Mouse (Mus musculus): ENCODE measurements around the gene Trak2. TPM values are rescaled to one million over a fixed set of nuclear protein-coding genes. Genes with fewer than 3 reads are reported as not detected.
"Not testable (repeated sequence)": the region's sequence is repeated elsewhere in the genome, so short reads cannot be mapped to it uniquely, and the experiment has no call there.

Gene Trak2
- polyA plus RNA-seq, 1 experiment: 13.0 TPM

DNA sequence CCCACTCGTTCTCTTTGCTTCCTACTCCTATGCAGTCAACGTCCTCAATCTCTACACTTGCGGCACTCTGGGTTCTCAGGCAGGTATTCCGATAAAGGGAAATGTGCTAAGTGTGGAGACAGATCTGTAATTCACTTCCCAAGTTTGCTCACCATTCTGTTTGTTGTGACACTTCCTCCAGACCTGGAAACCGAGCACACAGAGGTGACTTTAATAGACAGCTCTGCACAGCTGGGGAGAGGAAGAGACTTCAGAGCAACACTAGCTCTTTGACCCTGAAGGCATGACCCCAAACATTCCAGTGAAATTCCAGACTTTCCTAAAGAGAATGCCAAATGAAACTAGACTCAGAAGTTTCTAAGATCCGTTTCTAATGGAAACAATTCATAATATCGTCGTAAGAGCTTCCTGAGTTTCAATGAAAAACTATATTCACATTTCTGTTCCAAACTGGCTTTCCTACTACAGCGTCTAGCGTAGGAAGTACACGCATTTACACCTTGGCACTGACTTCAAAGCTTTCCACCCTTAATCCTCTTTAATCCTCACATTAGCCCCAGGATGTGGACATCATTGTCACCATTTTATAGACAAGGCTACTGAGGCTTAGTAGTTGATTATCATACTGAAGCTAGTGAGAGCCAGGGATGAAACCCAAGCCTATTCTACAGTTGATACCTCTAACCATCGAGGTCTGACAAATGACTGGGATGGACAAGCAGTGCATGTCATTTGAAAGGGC, 11.9 kb downstream of the Trak2 start:
- 62% methylated on average over 12 of the region's 12 CpGs for WGBS
- Histone ChIP-seq H3K4me3 (ENCODE audit: low read depth, low read length) (no peak overlapping the region), H3K27ac (ENCODE audit: insufficient read depth, low read depth, low read length) (no peak overlapping the region), H3K36me3 (ENCODE audit: control insufficient read depth, insufficient read depth, low read length) (no peaks in the 10 kb centered on the region), H3K27me3 (ENCODE audit: control insufficient read depth, insufficient read depth, low read length) (no peaks in the 10 kb centered on the region), H3K4me1 (ENCODE audit: control insufficient read depth, insufficient read depth, insufficient read length, low read length) (peaks cover 4% of the 10 kb centered on the region; the same call in 1 of the 2 replicates)
- no peak for TF ChIP-seq POLR2A (IDR thresholded peaks at IDR 0.05; ENCODE audit: low read depth, low read length)
- TF ChIP-seq CTCF (IDR thresholded peaks at IDR 0.05; ENCODE audit: extremely low read depth, insufficient read length, insufficient replicate concordance, low read depth, low read length): no peak

DNA sequence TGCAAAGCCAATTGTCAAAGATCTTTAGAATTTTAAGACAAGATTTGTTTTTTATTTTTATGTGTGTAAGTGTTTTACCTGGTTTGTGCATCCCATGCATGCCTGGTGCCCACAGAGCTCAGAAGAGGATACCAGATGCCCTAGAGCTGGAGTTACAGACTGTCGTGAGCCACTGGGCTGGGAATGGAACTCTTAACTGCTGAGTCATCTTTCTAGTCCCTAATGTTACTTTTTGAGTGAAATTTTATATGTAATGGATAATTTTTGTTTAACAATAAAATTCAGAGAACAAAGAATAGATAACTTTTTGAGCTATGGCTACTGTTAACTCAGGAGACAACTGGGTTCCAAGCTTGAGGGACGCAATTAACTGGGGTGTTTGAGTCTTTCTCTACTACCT, 13.5 kb downstream of the Trak2 start:
- no peak for TF ChIP-seq CTCF (IDR thresholded peaks at IDR 0.05; ENCODE audit: extremely low read depth, insufficient read length, insufficient replicate concordance, low read depth, low read length)
- no peak for TF ChIP-seq POLR2A (IDR thresholded peaks at IDR 0.05; ENCODE audit: low read depth, low read length)
- Histone ChIP-seq H3K27me3 (ENCODE audit: control insufficient read depth, insufficient read depth, low read length) (no peaks in the 10 kb centered on the region), H3K4me1 (ENCODE audit: control insufficient read depth, insufficient read depth, insufficient read length, low read length) (peaks cover 7% of the 10 kb centered on the region; the same call in 1 of the 2 replicates), H3K4me3 (ENCODE audit: low read depth, low read length) (no peak overlapping the region), H3K27ac (ENCODE audit: insufficient read depth, low read depth, low read length) (no peak overlapping the region), H3K36me3 (ENCODE audit: control insufficient read depth, insufficient read depth, low read length) (no peaks in the 10 kb centered on the region)
- WGBS: 95% methylated on average over 2 of the region's 2 CpGs

DNA sequence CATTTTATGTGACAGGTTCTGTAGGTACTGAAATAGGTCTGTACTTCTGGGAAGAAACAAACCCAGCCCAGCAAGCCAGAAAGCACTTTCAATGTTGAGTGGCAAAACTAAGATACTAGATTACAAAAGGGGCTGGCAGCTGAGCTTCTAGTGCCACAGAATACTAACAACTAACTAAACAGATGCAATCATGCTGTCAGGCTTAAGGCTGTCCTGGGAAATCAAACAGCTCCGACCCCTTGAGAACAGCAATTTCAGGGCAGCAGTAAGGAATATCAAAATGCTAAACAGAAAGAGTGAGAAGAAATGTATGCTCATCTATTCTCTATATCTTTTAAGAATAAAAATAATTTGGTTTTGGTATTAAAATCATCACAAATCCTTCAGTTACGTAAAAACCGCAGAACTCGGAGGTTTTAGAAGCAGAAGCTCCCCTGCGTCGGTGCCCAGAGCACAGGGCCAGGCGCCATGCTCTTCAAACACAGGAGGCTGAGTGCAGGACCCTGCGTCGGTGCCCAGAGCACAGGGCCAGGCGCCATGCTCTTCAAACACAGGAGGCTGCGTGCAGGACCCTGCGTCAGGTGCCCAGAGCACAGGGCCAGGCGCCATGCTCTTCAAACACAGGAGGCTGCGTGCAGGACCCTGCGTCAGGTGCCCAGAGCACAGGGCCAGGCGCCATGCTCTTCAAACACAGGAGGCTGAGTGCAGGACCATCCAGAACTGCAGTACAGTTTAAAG, 14.3 kb downstream of the Trak2 start:
- H3K4me3 ChIP-seq (ENCODE audit: low read depth, low read length): not testable (repeated sequence)

DNA sequence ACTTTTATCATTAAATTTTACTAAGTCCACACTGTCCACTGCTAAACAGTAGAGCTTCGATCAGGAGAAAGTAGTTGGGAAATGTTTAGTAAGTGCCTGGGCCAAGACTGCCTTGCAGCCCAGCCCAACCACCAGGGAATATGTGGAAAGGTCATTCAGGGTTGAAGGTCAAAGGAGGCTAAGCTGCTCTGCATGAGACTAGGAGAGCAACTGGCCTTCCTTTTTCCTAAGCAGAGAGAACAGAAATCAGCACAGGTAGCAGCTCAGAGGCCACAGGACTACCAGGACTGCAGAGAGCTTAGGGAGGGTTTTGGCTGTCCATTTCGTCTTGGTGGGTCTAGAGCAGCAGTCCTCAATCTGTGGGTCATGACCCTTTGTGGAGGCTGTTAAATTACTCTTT, 15.3 kb downstream of the Trak2 start:
- no peak for TF ChIP-seq CTCF (IDR thresholded peaks at IDR 0.05; ENCODE audit: extremely low read depth, insufficient read length, insufficient replicate concordance, low read depth, low read length)
- TF ChIP-seq POLR2A (IDR thresholded peaks at IDR 0.05; ENCODE audit: low read depth, low read length): no peak
- H3K36me3 ChIP-seq (ENCODE audit: control insufficient read depth, insufficient read depth, low read length): no peaks in the 10 kb centered on the region
- 73% methylated on average over 2 of the region's 2 CpGs for WGBS
- H3K27ac ChIP-seq (ENCODE audit: insufficient read depth, low read depth, low read length): no peak overlapping the region
- H3K27me3 ChIP-seq (ENCODE audit: control insufficient read depth, insufficient read depth, low read length): no peaks in the 10 kb centered on the region
- H3K4me3 ChIP-seq (ENCODE audit: low read depth, low read length): no peak overlapping the region
- H3K4me1 ChIP-seq (ENCODE audit: control insufficient read depth, insufficient read depth, insufficient read length, low read length): peaks cover 11% of the 10 kb centered on the region; the same call in 1 of the 2 replicates

More for the DNA sequence above, 14.3 kb downstream of the Trak2 start:
- 89% methylated on average over 16 of the region's 16 CpGs for WGBS
- H3K36me3 ChIP-seq (ENCODE audit: control insufficient read depth, insufficient read depth, low read length); H3K27ac ChIP-seq (ENCODE audit: insufficient read depth, low read depth, low read length); H3K4me1 ChIP-seq (ENCODE audit: control insufficient read depth, insufficient read depth, insufficient read length, low read length); H3K27me3 ChIP-seq (ENCODE audit: control insufficient read depth, insufficient read depth, low read length): not testable (repeated sequence)

DNA sequence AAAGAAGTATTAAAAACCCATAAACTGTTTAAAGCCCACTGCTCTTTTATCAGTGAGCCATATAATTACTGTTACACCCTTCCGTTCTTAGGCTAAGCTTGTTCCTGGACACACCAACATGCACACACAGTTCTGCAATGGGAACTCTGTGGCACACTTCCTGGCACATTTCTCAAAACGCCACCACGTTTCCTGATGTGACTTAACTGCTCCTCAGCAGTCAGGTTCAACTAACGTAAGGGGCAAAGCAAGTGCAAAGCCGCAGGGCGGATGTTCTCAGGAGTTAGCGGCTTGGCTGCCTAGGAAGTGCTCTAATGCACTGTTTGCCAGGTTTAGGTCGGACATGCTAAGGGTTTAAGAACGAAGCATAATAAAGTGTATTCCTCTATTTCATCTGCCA, 17.0 kb downstream of the Trak2 start:
- Histone ChIP-seq H3K4me3 (ENCODE audit: low read depth, low read length) (no peak overlapping the region), H3K27me3 (ENCODE audit: control insufficient read depth, insufficient read depth, low read length) (no peaks in the 10 kb centered on the region), H3K27ac (ENCODE audit: insufficient read depth, low read depth, low read length) (no peak overlapping the region), H3K4me1 (ENCODE audit: control insufficient read depth, insufficient read depth, insufficient read length, low read length) (peaks cover 22% of the 10 kb centered on the region; the same call in 1 of the 2 replicates), H3K36me3 (ENCODE audit: control insufficient read depth, insufficient read depth, low read length) (no peaks in the 10 kb centered on the region)
- WGBS: 80% methylated on average over 9 of the region's 9 CpGs
- TF ChIP-seq CTCF (IDR thresholded peaks at IDR 0.05; ENCODE audit: extremely low read depth, insufficient read length, insufficient replicate concordance, low read depth, low read length) (no peak), POLR2A (IDR thresholded peaks at IDR 0.05; ENCODE audit: low read depth, low read length) (no peak)

DNA sequence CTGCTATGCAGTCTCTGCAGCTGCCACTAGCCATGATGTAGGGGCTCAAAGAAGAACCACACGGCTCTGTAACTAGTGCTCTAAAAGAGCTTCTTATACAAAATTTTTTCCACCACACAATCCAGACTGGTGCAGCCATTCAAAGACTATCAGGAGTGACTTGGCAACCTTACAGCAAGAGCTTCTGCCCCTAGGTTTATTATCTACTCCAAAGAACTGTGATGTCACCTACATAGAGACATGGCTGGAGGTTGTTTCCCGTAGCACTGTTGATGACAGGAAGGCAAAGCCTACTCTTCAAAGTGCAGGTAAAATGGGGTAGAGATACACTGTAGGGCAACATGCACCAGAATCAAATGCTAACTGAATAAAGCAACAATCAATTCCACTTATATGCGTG, 17.5 kb downstream of the Trak2 start:
- 78% methylated on average over 3 of the region's 3 CpGs for WGBS
- Histone ChIP-seq H3K4me1 (ENCODE audit: control insufficient read depth, insufficient read depth, insufficient read length, low read length) (peaks cover 25% of the 10 kb centered on the region; the same call in 1 of the 2 replicates), H3K27ac (ENCODE audit: insufficient read depth, low read depth, low read length) (no peak overlapping the region), H3K4me3 (ENCODE audit: low read depth, low read length) (no peak overlapping the region), H3K27me3 (ENCODE audit: control insufficient read depth, insufficient read depth, low read length) (no peaks in the 10 kb centered on the region), H3K36me3 (ENCODE audit: control insufficient read depth, insufficient read depth, low read length) (no peaks in the 10 kb centered on the region)
- TF ChIP-seq POLR2A (IDR thresholded peaks at IDR 0.05; ENCODE audit: low read depth, low read length): no peak
- no peak for TF ChIP-seq CTCF (IDR thresholded peaks at IDR 0.05; ENCODE audit: extremely low read depth, insufficient read length, insufficient replicate concordance, low read depth, low read length)
